Mouse (Mus musculus) limb, embryonic 14.5 days (tissue): ENCODE data around the gene Bub1. TPM values are rescaled to one million over a fixed set of nuclear protein-coding genes. Genes with fewer than 3 reads are reported as not detected.

ENCODE experiments used
- ATAC-seq: fragments of 200-750 bp; cut with Nextera tagmentation; 2 replicates; pipeline ENCODE4 v1.8.0; 2017; ENCODE audit warnings: low read depth, moderate number of reproducible peaks, moderate TSS enrichment; ENCODE audit not compliant: low FRiP score
- DNase-seq: peaks from one replicate; pipeline ENCODE4 v3.0.0-alpha.2; 2015; ENCODE audit warnings: low spot score
- H3K27ac ChIP-seq: fragments of 300-500 bp; sonication (generic); replicated peaks from 2 replicates; pipeline ENCODE4 v1.5.1; 2014; ENCODE audit warnings: low read depth, mild to moderate bottlenecking, low read length, moderate library complexity, mixed read lengths
- H3K27me3 ChIP-seq: fragments of 300-500 bp; sonication (generic); 2 replicates; pipeline ENCODE4 v1.6.1; 2014; ENCODE audit warnings: low read length, mixed read lengths; ENCODE audit not compliant: control insufficient read depth, insufficient read depth
- H3K36me3 ChIP-seq: fragments of 300-500 bp; sonication (generic); 2 replicates; pipeline ENCODE4 v1.6.1; 2014; ENCODE audit warnings: mild to moderate bottlenecking, low read length, moderate library complexity, mixed read lengths; ENCODE audit not compliant: control insufficient read depth, insufficient read depth
- H3K4me1 ChIP-seq: fragments of 300-500 bp; sonication (generic); 2 replicates; pipeline ENCODE4 v1.6.1; 2014; ENCODE audit warnings: antibody characterized with exemption, low read length, mixed read lengths; ENCODE audit not compliant: control insufficient read depth, insufficient read depth
- H3K4me2 ChIP-seq: fragments of 300-500 bp; sonication (generic); replicated peaks from 2 replicates; pipeline ENCODE4 v1.6.1; 2014; ENCODE audit warnings: low read depth, mild to moderate bottlenecking, low read length, moderate library complexity; ENCODE audit not compliant: severe bottlenecking
- H3K4me3 ChIP-seq: fragments of 300-500 bp; sonication (generic); replicated peaks from 2 replicates; pipeline ENCODE4 v1.5.1; 2014; ENCODE audit warnings: low read length
- H3K9ac ChIP-seq: fragments of 300-500 bp; sonication (generic); 2 replicates; pipeline ENCODE4 v1.6.1; 2014; ENCODE audit warnings: mild to moderate bottlenecking, low read depth, low read length, moderate library complexity; ENCODE audit not compliant: severe bottlenecking
- H3K9me3 ChIP-seq: fragments of 300-500 bp; sonication (generic); 2 replicates; pipeline ENCODE4 v1.6.1; 2016; ENCODE audit warnings: low read length; ENCODE audit not compliant: control insufficient read depth
- POLR2A ChIP-seq: fragments of 200-500 bp; IDR thresholded peaks from 2 replicates; pipeline ENCODE4 v1.8.0; 2012; ENCODE audit warnings: inconsistent platforms, mild to moderate bottlenecking, moderate library complexity, borderline replicate concordance; ENCODE audit not compliant: insufficient read depth, insufficient read length; ENCODE audit errors: extremely low read depth
- WGBS: fragments of 180-500 bp; shearing (Covaris S2); extraction: QIAGEN DNeasy Blood & Tissue Kit; methylation state at CpG from one replicate; pipeline ENCODE4 v1.1.7; 2014; 5-methylcytosine and 5-hydroxymethylcytosine counted together
- polyA plus RNA-seq, 2 experiments: library from polyadenylated mRNA; depleted of rRNA in 1 of 2; stranded (reverse) in 1 of 2; unstranded in 1 of 2; fragments of >200 nt; fragmentation: Nextera tagmentation in 1 of 2; extraction: Ambion mirVana in 1 of 2; gene quantifications; 2 replicates each; pipeline versions ENCODE4 v1.2.1 to v1.2.3; 2012 to 2014

Gene Bub1
- polyA plus RNA-seq, 2 experiments = 17.3 to 28.4 TPM

- WGBS = 9% methylated on average over 11 of the region's 11 CpGs
- no peak for DNase-seq
- ATAC-seq = no peak; the same call in 1 of the 2 replicates
Measured at GRCm38 (mm10) chr2:127789138-127789537, 42.5 kb downstream of the Bub1 start.

GRCm38 (mm10) chr2:127788440-127789116 is 43.1 kb downstream of the Bub1 start, which contains the start of gene Nphp1:
Gene Nphp1, minus strand, starts transcription at chr2:127788897.
- under 1% methylated on average over 40 of the region's 40 CpGs for WGBS

More at GRCm38 (mm10) chr2:127789138-127789537, 42.5 kb downstream of the Bub1 start:
- Histone ChIP-seq H3K4me1 (peaks cover 14% of the 10 kb centered on the region), H3K27ac (peak overlapping the region; percentile 82), H3K27me3 (no peaks in the 10 kb centered on the region), H3K4me2 (peak overlapping the region; percentile 74), H3K9ac (peak overlapping the region; percentile 72), H3K36me3 (no peaks in the 10 kb centered on the region), H3K9me3 (no peaks in the 10 kb centered on the region), H3K4me3 (peak overlapping the region; percentile 63)
- no peak for TF ChIP-seq POLR2A

GRCm38 (mm10) chr2:127787226-127787625 is 44.4 kb downstream of the Bub1 start:
- peaks cover 14% of the 10 kb centered on the region for H3K4me1 ChIP-seq
- H3K4me3 ChIP-seq = no peak overlapping the region
- H3K27ac ChIP-seq = no peak overlapping the region
- H3K4me2 ChIP-seq = no peak overlapping the region
- DNase-seq = no peak
- no peak overlapping the region for H3K9ac ChIP-seq
- no peaks in the 10 kb centered on the region for H3K9me3 ChIP-seq
- no peaks in the 10 kb centered on the region for H3K27me3 ChIP-seq
- H3K36me3 ChIP-seq = no peaks in the 10 kb centered on the region
- 92% methylated on average over 5 of the region's 5 CpGs for WGBS
- no peak for ATAC-seq
- TF ChIP-seq POLR2A = no peak

More at GRCm38 (mm10) chr2:127788440-127789116, 43.1 kb downstream of the Bub1 start, which contains the start of gene Nphp1:
- TF ChIP-seq POLR2A = 0 out of 2 replicates have a peak, but pooled peaks have one; percentile 37
- ATAC-seq = peak; percentile 89
- peak within 1 kb of the TSS; percentile 82 for H3K27ac ChIP-seq
- peak; percentile 92 for DNase-seq
- peaks cover 14% of the 10 kb centered on the region for H3K4me1 ChIP-seq
- no peaks in the 10 kb centered on the region for H3K36me3 ChIP-seq
- no peaks in the 10 kb centered on the region for H3K9me3 ChIP-seq
- H3K4me2 ChIP-seq = peak within 1 kb of the TSS; percentile 74
- H3K27me3 ChIP-seq = no peaks in the 10 kb centered on the region
- peak within 1 kb of the TSS; percentile 63 for H3K4me3 ChIP-seq
- peak within 1 kb of the TSS; percentile 72 for H3K9ac ChIP-seq

- DNase-seq (no peak), ATAC-seq (no peak)
- 72% methylated on average over 5 of the region's 5 CpGs for WGBS
- Histone ChIP-seq H3K36me3 (peaks cover 21% of the 10 kb centered on the region), H3K4me3 (no peak overlapping the region), H3K27me3 (no peaks in the 10 kb centered on the region), H3K4me1 (no peaks in the 10 kb centered on the region), H3K9ac (no peak overlapping the region), H3K27ac (no peak overlapping the region), H3K4me2 (no peak overlapping the region), H3K9me3 (no peaks in the 10 kb centered on the region)
- TF ChIP-seq POLR2A = no peak
Measured at GRCm38 (mm10) chr2:127778451-127778850, 53.2 kb downstream of the Bub1 start.

GRCm38 (mm10) chr2:127775013-127775412 is 56.7 kb downstream of the Bub1 start:
- Histone ChIP-seq H3K4me2 (no peak overlapping the region), H3K4me3 (no peak overlapping the region), H3K9ac (no peak overlapping the region), H3K27me3 (no peaks in the 10 kb centered on the region), H3K9me3 (no peaks in the 10 kb centered on the region), H3K4me1 (no peaks in the 10 kb centered on the region), H3K27ac (no peak overlapping the region), H3K36me3 (peaks cover 39% of the 10 kb centered on the region)
- ATAC-seq (no peak), DNase-seq (no peak)
- 82% methylated on average over 3 of the region's 3 CpGs for WGBS
- TF ChIP-seq POLR2A = no peak
